Mouse (Mus musculus) CH12.LX (cell line): ENCODE measurements around the gene Selenof. TPM values are rescaled to one million over a fixed set of nuclear protein-coding genes. Genes with fewer than 3 reads are reported as not detected.

Source experiments
- DNase-seq: peaks from one replicate; pipeline ENCODE4 v3.0.0-alpha.2; 2013; ENCODE audit errors: extremely low read depth
- H3K27ac ChIP-seq: 2 replicates; pipeline ENCODE4 v1.5.1; 2012; ENCODE audit warnings: low read depth, mild to moderate bottlenecking, control low read depth, moderate library complexity; ENCODE audit not compliant: insufficient read depth
- H3K27me3 ChIP-seq: replicated peaks from 2 replicates; pipeline ENCODE3; 2012; ENCODE audit warnings: inconsistent platforms
- H3K36me3 ChIP-seq, 2 experiments: replicated peaks in 1 of 2; 2 replicates each; pipeline versions ENCODE3 to v1.6.1; 2012; ENCODE audit warnings: inconsistent platforms in 1 of 2, low read length in 1 of 2, mild to moderate bottlenecking in 1 of 2, mixed read lengths in 1 of 2, moderate library complexity in 1 of 2; ENCODE audit not compliant: control insufficient read depth in 1 of 2, insufficient read depth in 1 of 2
- H3K4me1 ChIP-seq, 2 experiments: 2 replicates each; pipeline ENCODE4 v1.6.1; 2012; ENCODE audit warnings: inconsistent platforms in 1 of 2, moderate library complexity in 1 of 2; ENCODE audit not compliant: insufficient read depth in 2 of 2, control insufficient read depth in 1 of 2
- H3K4me2 ChIP-seq: 2 replicates; pipeline ENCODE4 v1.6.1; 2012; ENCODE audit warnings: low read depth, mild to moderate bottlenecking, control low read depth; ENCODE audit not compliant: poor library complexity, insufficient read depth, severe bottlenecking
- H3K4me3 ChIP-seq, 3 experiments: fragments of 150-350 bp in 1 of 3; sonication (generic) in 1 of 3; replicated peaks in 1 of 3; 2 replicates each; pipeline versions ENCODE3 to v1.5.1; 2011 to 2012; ENCODE audit warnings: low read depth in 2 of 3, low read length in 2 of 3, mild to moderate bottlenecking in 2 of 3, moderate library complexity in 2 of 3, control low read depth in 1 of 3, improper control_type of control experiment in 1 of 3, inconsistent platforms in 1 of 3, mixed read lengths in 1 of 3; ENCODE audit not compliant: poor library complexity in 1 of 3
- H3K79me2 ChIP-seq: replicated peaks from 2 replicates; pipeline ENCODE4 v1.6.1; 2012; ENCODE audit warnings: mild to moderate bottlenecking, moderate library complexity; ENCODE audit not compliant: control insufficient read depth, poor library complexity, insufficient read depth, severe bottlenecking; ENCODE audit errors: extremely low read depth
- H3K9ac ChIP-seq: 2 replicates; pipeline ENCODE4 v1.6.1; 2012; ENCODE audit warnings: low read depth, mild to moderate bottlenecking, control low read depth, moderate library complexity; ENCODE audit not compliant: insufficient read depth
- H3K9me3 ChIP-seq: replicated peaks from 2 replicates; pipeline ENCODE3; 2012; ENCODE audit warnings: low read length, inconsistent platforms, mixed read lengths
- BHLHE40 ChIP-seq: IDR thresholded peaks from 2 replicates; pipeline ENCODE4 v1.6.1; 2011; ENCODE audit warnings: mild to moderate bottlenecking, low read depth, low read length, improper control_type of control experiment
- CHD1 ChIP-seq: IDR thresholded peaks from 2 replicates; pipeline ENCODE4 v1.6.1; 2012; ENCODE audit warnings: low read depth, low read length, improper control_type of control experiment, inconsistent platforms
- CHD2 ChIP-seq: IDR thresholded peaks from 2 replicates; pipeline ENCODE4 v1.6.1; 2011; ENCODE audit warnings: low read length, improper control_type of control experiment
- E2F4 ChIP-seq: IDR thresholded peaks from 2 replicates; pipeline ENCODE4 v1.6.1; 2011; ENCODE audit warnings: low read depth, low read length, improper control_type of control experiment; ENCODE audit not compliant: insufficient replicate concordance
- EP300 ChIP-seq: IDR thresholded peaks from 2 replicates; pipeline ENCODE4 v1.6.1; 2011; ENCODE audit warnings: low read length, improper control_type of control experiment
- ETS1 ChIP-seq: conservative IDR thresholded peaks from 2 replicates; pipeline ENCODE4 v1.6.1; 2012; ENCODE audit warnings: low read depth, mild to moderate bottlenecking, inconsistent platforms, low read length, improper control_type of control experiment, moderate library complexity
- GABPA ChIP-seq: IDR thresholded peaks from 2 replicates; pipeline ENCODE4 v1.6.1; 2012; ENCODE audit warnings: low read depth, low read length, improper control_type of control experiment, inconsistent platforms; ENCODE audit not compliant: insufficient replicate concordance
- HCFC1 ChIP-seq: IDR thresholded peaks from 2 replicates; pipeline ENCODE4 v1.6.1; 2012; ENCODE audit warnings: low read depth, mild to moderate bottlenecking, inconsistent platforms, low read length, improper control_type of control experiment
- MAFK ChIP-seq: IDR thresholded peaks from 2 replicates; pipeline ENCODE4 v1.6.1; 2011; ENCODE audit warnings: low read length, improper control_type of control experiment; ENCODE audit not compliant: insufficient replicate concordance
- MAX ChIP-seq: IDR thresholded peaks from 2 replicates; pipeline ENCODE4 v1.6.1; 2011; ENCODE audit warnings: low read length, improper control_type of control experiment
- MAZ ChIP-seq: IDR thresholded peaks from 2 replicates; pipeline ENCODE4 v1.6.1; 2012; ENCODE audit warnings: low read depth, mild to moderate bottlenecking, inconsistent platforms, low read length, improper control_type of control experiment, moderate library complexity
- MXI1 ChIP-seq: IDR thresholded peaks from 2 replicates; pipeline ENCODE4 v1.6.1; 2011; ENCODE audit warnings: mild to moderate bottlenecking, low read depth, low read length, improper control_type of control experiment
- MYC ChIP-seq: IDR thresholded peaks from 2 replicates; pipeline ENCODE4 v1.6.1; 2011; ENCODE audit warnings: low read depth, mild to moderate bottlenecking, improper control_type of control experiment, low read length
- NELFE ChIP-seq: IDR thresholded peaks from 2 replicates; pipeline ENCODE4 v1.6.1; 2011; ENCODE audit warnings: low read depth, low read length, improper control_type of control experiment
- NRF1 ChIP-seq: IDR thresholded peaks from 2 replicates; pipeline ENCODE4 v1.6.1; 2014; ENCODE audit warnings: low read depth, mild to moderate bottlenecking, inconsistent platforms, low read length, improper control_type of control experiment, moderate library complexity
- POLR2A ChIP-seq: IDR thresholded peaks from 2 replicates; pipeline ENCODE4 v1.6.1; 2011; ENCODE audit warnings: low read depth, mild to moderate bottlenecking, improper control_type of control experiment, low read length
- RCOR1 ChIP-seq: conservative IDR thresholded peaks from 2 replicates; pipeline ENCODE4 v1.6.1; 2012; ENCODE audit warnings: low read depth, mild to moderate bottlenecking, inconsistent platforms, low read length, improper control_type of control experiment
- UBTF ChIP-seq: IDR thresholded peaks from 2 replicates; pipeline ENCODE4 v1.6.1; 2012; ENCODE audit warnings: low read depth, mild to moderate bottlenecking, inconsistent platforms, low read length, improper control_type of control experiment, moderate library complexity
- USF1 ChIP-seq: IDR thresholded peaks from 2 replicates; pipeline ENCODE4 v1.6.1; 2014; ENCODE audit warnings: low read depth, mild to moderate bottlenecking, inconsistent platforms, low read length, improper control_type of control experiment
- ZKSCAN1 ChIP-seq: IDR thresholded peaks from 2 replicates; pipeline ENCODE4 v1.6.1; 2012; ENCODE audit warnings: low read depth, inconsistent platforms, low read length, improper control_type of control experiment, borderline replicate concordance
- dilution Hi-C: fragments of 300-500 bp; cut with MboI; formaldehyde crosslinking; loops from 2 replicates; pipeline ENCODE4 v1.14.3; 2020; ENCODE audit warnings: low sequenced_read_pairs; ENCODE audit not compliant: extremely low pct_unique_long_range_greater_than_20kb, extremely low pct_ligation_motif_present
- in situ Hi-C: fragments of 300-500 bp; cut with MboI; formaldehyde crosslinking; loops from 3 replicates; pipeline ENCODE4 v1.14.3; 2019; ENCODE audit warnings: low sequenced_read_pairs, low pct_ligation_motif_present, low pct_unique_long_range_greater_than_20kb, mixed read lengths
- polyA plus RNA-seq: library from polyadenylated mRNA; unstranded; fragments of >175 nt; gene quantifications from 2 replicates; pipeline ENCODE4 v1.2.1, GENCODE M21; 2012; ENCODE audit warnings: low read depth; ENCODE audit not compliant: insufficient read length
- total RNA-seq, 2 experiments: library from RNA; depleted of rRNA; stranded (reverse); fragments of 300-350 nt in 1 of 2; fragments of >200 nt in 1 of 2; gene quantifications; 2 replicates each; pipeline ENCODE4 v1.2.3; 2012 to 2014

The Selenof gene
- total and polyA plus RNA-seq, 3 experiments: 528 to 1,358 (median 678) TPM

DNA sequence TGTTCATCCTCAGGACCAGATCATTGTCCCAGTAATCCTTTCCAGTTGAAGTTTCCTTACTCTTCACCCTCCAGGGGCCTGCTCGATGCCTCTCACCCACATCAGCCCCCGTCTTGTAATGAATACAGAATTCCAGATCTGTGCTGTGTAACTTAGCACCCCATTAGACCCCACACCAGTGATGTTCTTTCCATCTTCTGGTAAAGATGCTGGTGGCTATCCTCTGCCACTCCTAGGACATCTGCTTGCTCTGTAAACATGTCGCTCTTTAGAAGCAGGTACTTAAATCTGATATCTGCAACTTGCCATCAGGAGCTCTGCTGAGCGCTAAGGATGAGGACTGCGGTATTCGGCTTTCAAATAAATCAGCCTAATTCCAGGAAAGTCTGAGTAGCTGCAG lies 44.2 kb downstream of the Selenof start:
- in situ Hi-C loops: no loop called here
- H3K36me3 ChIP-seq: no peaks in the 10 kb centered on the region
- no peak for DNase-seq
- H3K9me3 ChIP-seq: peaks cover 3% of the 10 kb centered on the region
- no peak overlapping the region for H3K9ac ChIP-seq
- H3K27me3 ChIP-seq: no peaks in the 10 kb centered on the region
- H3K4me2 ChIP-seq: no peak overlapping the region
- TF ChIP-seq ZKSCAN1: no peak
- no peak for TF ChIP-seq CHD2
- no peak for TF ChIP-seq NELFE
- no peak for TF ChIP-seq MYC
- TF ChIP-seq GABPA: no peak
- TF ChIP-seq CHD1: no peak
- TF ChIP-seq POLR2A: no peak
- no peak for TF ChIP-seq MAX
- no peak for TF ChIP-seq MAZ
- no peak for TF ChIP-seq HCFC1
- TF ChIP-seq E2F4: no peak
- no peak for TF ChIP-seq UBTF
- TF ChIP-seq MAFK: no peak
- no peak for TF ChIP-seq NRF1
- TF ChIP-seq EP300: no peak
- TF ChIP-seq USF1: no peak
- no peak overlapping the region for H3K4me3 ChIP-seq
- H3K79me2 ChIP-seq: no peaks in the 10 kb centered on the region
- H3K4me1 ChIP-seq: peaks cover 0 to 4% of the 10 kb centered on the region in 2 experiments; a peak in 1 of 4 replicates
- dilution Hi-C loops: no loop called here
- H3K27ac ChIP-seq: no peak overlapping the region

GRCm38 (mm10) chr3:144614698-144615097 lies 44.6 kb downstream of the Selenof start:
- Histone ChIP-seq H3K4me2 (no peak overlapping the region), H3K9me3 (peaks cover 3% of the 10 kb centered on the region), H3K9ac (no peak overlapping the region), H3K36me3 (no peaks in the 10 kb centered on the region), H3K4me3 (no peak overlapping the region), H3K27me3 (no peaks in the 10 kb centered on the region), H3K4me1 (peaks cover 0 to 4% of the 10 kb centered on the region in 2 experiments; a peak in 1 of 4 replicates), H3K27ac (no peak overlapping the region), H3K79me2 (no peaks in the 10 kb centered on the region)
- dilution Hi-C loops (no loop called here), in situ Hi-C loops (loop anchor here (5.0 kb wide), 2 partner anchors 82 to 157 kb away; no protein-coding TSS in a partner anchor)
- DNase-seq: no peak
- no peak for TF ChIP-seq MAZ
- no peak for TF ChIP-seq ETS1
- TF ChIP-seq RCOR1: no peak
- no peak for TF ChIP-seq BHLHE40
- no peak for TF ChIP-seq NRF1
- TF ChIP-seq MXI1: no peak
